Mouse (Mus musculus): ENCODE data around the gene Pxdn.

Pxdn gene

DNA sequence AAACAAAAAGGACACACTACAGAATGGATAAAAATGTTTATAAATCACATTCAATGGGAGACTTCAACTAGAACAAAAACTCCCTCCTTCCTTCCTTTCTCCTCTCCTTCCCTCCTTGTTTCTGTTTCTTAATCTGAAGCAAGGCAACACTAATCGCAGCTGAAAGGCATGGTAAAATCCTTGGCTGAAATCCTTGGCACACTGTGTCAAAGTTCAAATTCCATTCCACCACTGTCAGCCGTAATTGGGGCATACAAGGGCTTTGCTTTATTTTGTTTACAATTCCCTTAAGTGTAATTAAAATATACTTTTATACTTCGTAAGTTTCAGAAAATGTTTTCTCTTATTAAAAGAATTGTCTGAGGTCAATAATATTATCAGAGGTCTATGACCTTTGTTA lies 86.1 kb downstream of the Pxdn start:
- no peak for DNase-seq (ENCODE audit: low spot score in 2 of 2)

DNA sequence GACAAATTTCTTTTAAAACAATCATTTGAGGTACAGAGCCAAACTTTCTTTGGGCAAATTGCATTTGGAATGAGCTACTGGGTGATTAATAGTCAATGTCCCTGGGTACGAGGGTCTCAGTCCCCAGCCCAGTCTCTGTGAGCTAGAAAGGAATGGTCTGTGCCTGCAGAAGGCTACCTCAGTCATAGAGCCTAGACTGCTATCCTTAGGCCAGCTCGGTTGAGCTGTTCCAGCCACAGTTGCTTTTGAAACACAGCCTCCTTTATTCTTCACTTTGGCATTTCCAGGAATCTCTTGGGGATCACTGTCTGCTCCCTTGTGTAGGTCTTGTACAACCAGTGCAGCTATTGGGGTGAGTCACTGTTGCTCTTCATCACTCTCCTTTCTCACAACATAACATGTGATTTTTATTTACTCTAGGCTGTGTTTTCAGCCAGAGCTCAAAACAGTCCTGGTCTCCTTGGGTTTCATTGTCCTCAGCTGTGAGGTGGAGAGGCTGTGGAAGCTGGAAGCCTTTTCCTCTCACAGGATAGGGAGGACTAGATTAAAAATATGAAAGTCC lies 86.9 kb downstream of the Pxdn start:
- DNase-seq (ENCODE audit: low spot score in 2 of 2) = no peak

DNA sequence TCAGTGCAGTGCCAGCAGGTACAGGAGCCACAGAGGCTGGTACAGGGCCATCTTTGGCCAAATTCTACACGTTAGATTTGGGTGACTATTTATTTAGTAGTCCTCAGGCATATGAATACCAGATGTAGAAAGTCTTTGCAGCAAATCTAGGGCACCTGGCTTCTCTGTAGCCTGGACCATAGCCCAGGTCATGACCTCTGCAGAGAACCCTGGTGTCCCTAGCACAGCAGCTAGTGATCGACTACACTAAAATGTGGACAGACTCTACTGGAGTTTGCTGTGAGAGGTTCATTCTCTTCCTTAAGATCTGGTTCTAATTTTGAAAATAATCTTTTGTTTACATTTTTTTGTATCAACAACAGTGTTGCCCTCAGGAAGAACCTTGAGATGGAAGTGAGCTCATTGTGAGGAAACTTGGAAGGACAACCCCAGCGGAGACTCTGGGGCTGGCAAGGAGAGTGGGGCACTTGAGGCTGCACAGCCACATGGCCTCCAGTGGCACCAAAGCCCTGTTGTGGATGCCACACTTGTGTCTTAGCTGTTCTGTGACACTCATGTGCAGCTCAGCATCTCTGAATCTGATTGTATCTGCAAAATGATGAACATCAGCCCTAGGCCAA lies 90.4 kb downstream of the Pxdn start:
- no peak for DNase-seq (ENCODE audit: low spot score in 2 of 2)

DNA sequence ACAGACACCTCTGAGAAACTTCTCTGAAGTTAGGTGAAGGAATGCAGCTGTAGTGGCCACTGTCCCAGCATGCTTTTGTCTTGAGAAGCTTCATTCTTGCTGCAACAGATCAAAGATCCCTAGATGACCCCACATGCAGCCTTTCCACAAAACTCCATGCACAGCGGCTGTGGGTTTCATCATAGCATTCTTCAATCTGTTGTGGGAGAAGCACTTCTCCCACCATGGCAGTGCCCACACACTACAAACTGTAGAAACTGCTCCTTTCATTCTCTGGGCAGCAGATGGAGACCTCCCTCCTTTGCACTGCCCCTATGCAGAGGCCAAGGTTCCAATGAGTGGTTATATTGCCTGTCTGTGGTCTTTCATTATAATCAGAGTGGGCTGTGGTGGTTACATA lies 91.7 kb downstream of the Pxdn start:
- no peak for DNase-seq (ENCODE audit: low spot score in 2 of 2)

DNA sequence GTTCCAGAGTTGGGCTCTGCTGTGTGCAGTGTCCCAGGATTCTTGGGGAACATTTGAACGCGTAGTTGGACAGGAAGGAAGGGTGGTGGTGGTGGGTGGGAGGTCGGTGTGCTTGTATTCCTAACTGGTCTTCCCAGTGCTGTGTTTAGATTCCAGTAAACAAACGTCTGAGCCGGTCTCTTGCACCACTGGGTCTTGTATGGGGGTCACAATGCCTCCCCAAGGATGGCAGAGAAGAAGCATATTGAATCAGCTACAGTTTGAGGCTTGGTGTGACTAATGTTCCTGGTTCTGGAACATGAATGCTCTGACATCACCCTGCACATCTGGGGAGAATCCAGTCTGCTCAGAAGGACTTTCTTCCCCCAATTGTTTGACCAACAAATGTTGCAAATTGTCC lies 93.2 kb downstream of the Pxdn start:
- no peak for DNase-seq (ENCODE audit: low spot score in 2 of 2)

DNA sequence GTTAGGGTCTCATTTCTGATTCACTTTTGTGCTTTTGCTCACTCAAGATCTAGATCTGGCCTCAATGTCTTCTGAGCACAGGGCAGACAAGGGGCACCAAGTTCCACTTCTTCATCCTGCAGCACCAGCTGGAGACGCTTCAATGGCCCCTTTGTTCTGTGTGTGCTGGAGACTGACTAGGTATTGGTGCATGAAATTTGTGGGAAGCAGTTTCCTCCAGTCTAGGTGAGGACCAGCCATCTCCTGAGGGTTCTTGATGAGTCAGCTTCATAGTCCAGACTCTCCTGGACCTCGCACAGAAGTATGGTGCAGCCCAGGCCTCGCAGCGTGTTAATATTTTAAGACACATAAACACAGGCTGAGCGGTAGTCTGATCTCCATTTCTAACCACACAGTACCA lies 97.3 kb downstream of the Pxdn start:
- DNase-seq (ENCODE audit: low spot score in 2 of 2) = no peak

DNA sequence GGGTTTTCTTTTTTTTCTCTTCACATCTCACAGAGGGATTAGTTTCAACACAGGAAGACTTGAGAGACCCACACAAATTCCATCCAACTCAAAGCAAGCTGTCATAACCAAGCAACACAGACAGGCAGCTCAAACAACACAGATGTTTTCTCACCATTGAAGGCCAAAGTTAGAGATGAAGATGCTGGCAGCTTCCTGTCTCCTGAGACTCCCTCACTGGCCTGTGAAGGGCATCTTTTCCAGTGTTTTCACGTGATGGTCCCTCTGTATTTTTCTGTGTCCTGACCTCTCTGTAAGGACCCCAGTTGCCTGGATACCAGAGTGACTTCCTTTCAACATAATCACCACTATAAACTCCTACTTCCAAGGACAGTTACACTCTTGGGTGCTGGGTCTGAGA lies 98.0 kb downstream of the Pxdn start:
- DNase-seq (ENCODE audit: low spot score in 2 of 2) = no peak

DNA sequence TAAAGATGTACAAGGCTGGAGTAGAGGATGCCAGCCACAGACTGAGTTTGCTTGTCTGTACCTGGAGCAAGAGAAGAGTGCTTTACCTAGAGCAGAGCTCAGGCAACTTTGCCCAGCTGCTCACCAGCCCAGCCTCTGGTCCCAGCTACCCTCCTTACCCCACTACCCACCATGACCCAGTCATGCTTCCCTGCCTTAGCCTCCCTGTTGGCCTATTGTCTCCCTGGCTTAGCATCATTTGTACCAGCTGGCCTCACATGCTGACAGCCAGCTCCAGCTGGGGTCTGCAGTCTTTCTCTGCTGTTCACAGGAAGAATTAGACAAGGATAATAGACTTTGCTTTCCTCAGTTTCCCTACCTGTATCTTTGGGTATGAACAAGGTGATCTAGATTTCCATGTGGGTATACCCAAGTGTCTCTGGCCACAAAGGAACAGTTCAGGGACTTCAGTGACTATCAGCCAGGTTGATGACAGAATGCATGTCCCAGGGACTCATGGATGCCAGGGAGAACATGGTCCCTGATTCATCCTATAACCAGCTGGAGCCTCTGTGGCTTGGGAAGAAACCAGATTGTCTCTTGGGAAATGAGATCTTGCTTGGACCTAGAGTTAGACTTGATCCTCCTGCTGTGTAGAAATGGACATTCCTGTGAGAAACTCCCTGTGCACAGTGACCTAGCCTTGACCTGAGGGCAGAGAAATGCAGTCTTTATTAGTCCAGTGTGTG lies 98.6 kb downstream of the Pxdn start:
- DNase-seq (ENCODE audit: low spot score in 2 of 2) = no peak

DNA sequence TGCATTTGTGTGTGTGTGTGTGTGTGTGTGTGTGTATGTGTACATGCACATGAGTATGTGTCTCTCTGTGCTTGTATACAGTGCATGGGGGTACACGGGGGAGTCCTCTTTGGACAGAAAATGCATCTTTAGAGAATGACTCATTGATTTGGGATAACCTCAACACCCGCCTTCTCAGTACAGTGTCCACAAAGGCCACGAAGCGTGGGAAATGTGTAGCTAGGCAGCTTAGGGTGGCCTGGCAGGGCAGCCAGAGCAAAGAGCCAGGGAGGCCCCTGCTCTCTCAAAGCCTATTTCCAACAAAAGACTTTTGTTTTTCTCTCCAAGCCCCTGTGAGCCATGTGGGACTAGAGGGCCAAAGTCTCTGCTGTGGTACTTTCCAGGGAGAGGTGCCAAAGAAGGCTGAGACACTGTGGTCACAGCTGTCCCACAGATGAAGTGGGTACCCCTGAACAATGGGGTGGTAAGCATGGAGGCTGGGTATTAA lies 99.2 kb downstream of the Pxdn start:
- no peak for DNase-seq (ENCODE audit: low spot score in 2 of 2)

DNA sequence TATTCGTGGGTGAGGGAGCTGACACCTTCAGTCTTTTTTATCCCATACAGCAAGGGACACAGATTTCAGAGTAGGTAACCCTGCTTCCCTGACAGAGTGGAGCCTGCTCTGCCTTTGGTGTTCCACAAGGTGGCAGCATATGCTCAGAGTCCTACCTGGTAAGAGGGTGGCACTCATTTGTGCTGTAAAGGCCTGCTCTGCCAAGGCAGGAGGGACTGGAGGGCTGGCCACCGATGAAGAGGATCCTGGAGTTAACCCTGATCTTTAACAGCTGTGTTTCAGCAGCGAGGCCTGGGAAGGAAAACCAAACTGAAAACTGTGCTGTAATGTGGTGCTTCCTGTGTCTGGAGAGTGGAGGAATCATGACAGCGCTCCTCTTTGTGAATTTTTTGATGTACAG lies 102.2 kb downstream of the Pxdn start:
- no peak for DNase-seq (ENCODE audit: low spot score in 2 of 2)

DNA sequence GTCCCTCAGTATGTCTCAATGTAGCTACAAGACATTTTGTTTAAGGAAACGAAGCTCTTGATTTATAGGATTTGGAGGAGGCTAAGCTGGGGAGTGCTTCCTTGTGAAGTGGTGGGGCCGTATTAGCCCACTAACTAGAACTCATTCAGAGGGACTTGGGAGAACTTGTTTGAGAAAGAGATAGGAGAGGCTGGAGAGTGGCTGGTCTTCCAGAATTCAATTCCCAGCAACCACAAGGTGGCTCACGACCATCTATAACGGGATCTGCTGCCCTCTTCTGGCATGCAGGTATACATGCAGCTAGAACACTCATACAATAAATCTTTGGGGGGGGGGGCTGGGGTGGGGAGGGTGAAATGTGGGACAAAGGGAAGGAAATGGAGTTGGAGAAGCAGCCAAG lies 102.7 kb downstream of the Pxdn start:
- no peak for DNase-seq (ENCODE audit: low spot score in 2 of 2)

DNA sequence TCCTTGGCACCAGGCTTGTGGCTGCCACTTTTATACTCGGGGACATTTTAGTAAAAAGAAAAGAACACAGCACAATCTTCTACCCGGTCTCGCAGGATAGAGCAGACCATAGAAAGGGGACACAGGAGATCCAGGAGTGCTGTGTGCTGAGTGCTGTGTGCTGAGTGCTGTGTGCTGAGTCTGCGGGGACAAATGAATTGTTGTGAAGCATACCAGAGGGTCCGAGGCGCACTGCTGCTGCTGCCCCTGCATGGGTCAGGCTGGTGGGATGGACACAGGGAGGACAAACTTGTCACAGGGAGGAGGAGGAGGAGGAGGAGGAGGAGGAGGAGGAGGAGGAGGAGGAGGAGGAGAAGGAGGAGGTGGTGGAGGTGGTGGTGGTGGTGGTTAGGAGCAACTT lies 111.4 kb downstream of the Pxdn start:
- no peak for DNase-seq (ENCODE audit: low spot score in 2 of 2)

DNA sequence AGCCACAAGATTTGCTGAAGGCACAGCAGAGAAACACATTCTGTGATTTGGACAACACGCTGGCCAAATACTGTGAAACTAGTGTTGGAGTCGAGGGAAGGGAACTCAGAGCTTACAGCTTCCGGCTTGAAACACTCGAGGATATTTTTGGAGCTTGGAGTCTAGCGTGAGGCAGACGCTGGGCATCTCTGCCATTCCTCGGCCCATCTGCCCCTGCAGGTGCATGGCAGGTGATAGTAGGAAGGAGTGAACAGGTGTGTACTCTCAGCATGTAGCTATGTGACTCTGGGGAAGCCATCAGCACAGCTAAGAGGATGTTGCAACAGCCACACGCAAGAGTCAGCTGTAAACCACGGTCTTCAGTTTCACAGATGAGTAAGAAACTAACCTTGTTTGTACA lies 112.4 kb downstream of the Pxdn start:
- no peak for DNase-seq (ENCODE audit: low spot score in 2 of 2)

DNA sequence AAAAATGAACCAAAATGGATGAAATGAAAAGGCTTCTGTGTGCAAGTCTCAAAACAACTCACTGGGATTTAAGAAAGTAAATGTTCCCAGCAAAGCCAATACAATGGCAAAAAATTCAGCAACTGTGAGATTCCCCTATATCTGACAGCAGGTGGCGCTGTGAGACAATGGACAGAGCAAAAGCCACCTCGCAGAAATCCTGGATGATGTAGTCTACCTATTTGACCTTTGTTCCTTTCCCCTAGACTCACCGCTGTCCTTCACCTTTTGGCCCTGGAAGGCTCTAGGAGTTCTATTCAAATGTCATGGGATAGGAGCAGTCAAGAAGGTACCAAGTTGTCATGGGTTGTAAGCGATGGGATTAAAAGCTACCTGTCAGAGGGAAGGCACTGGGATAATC lies 112.8 kb downstream of the Pxdn start:
- DNase-seq (ENCODE audit: low spot score in 2 of 2) = peak in 1 of 2 experiments; percentile 6

DNA sequence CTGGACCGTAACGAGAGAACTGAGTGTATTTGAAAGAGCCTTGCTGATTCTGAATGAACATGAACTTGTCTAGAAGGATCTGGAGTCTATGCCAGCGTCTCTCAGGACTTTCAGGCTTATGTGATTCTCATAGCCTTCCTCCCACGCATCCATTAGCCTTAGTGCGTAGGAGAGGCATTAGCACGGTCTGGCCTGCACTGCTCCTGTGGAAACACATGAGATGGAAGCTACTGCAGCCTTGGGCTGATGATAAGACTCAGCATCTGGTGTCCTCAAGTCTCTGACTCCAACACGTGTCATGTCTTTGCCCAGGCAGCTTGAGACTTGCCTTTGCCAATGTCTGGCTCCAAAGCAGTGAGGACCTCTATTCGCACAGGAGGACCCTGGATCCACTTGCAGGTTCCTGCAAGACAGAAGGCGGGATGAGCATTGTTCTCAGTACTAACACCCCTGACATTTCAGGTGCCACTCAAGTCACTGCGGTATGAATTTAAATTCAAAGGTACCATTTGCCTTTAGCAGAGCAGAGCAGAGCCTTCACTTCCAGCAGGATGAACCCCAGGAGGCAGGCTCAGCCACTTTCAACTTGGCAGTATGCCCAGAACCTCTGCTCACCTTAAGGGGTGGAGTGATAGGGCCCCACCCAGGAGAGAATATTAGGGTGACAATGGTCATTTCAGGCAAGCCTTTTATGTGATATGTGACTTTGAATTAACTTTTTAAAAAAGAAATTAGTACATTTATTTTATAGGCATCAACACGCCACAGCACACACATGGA lies 117.5 kb downstream of the Pxdn start:
- DNase-seq (ENCODE audit: low spot score in 2 of 2) = no peak

DNA sequence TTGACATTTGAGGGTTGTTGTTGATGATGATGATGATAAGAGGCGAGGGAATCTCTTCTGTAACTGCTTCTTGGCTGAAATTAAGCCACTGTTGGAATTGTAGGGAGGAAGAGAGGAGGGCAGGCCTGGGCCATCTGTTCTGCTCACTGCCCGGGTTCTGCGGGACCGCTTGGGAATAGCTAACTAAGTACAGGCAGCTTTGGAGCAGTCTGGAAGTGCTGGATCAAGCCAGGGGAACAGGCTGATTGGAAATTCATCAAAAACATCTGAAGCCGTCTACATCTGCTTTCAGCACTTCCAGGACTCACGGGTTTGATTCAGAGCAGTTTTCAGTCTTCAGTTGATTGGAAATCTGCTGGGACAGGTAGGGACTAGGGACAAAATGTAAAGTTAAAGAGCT lies 120.6 kb downstream of the Pxdn start:
- DNase-seq (ENCODE audit: low spot score in 2 of 2) = no peak

DNA sequence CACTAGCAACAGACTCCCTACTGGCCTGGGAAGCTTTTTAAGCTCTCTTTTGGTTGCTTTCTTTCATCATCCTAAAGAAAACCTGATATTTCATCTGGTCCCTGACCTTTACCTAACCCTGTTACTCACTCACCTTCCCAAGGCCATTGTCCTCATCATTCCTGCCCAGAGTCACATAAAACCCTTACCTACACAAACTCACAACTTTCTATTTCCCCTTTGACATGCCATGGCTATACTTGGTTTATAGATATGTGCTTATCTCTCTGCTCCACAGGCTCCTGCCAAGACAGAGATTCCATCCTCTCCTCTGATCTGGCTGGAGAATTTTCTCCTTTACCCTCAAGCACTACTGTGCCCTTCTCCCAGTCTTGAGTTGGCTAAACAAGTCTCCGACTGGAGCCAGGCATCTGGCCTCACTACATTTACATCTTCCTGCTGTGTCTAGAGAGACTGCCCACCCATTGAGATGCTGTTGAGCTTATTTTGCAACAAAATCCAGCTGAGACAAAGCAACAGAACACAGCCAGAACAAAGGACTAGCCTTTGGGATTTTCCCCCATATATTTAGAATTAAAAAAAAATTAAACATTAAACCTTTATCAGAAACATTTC lies 124.2 kb downstream of the Pxdn start:
- no peak for DNase-seq (ENCODE audit: low spot score in 2 of 2)

DNA sequence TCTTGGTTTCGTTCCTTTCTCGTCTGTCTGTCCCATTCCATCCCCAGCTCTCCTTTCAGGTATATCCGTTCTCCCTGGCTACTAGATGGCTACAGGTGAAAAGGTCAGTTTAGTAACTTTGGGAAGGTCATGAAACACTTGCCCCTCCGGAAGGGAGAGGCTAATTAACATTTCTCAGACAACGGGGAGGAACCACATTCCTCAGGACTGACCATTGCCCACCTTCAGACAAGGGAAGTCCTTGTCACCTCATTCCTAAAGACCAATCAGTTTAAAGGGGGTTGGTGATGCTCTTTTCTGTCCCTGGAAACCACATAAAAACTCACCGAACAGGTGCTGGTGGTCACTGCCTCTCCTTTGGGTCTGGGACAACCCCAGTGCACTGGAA lies 124.7 kb downstream of the Pxdn start:
- no peak for DNase-seq (ENCODE audit: low spot score in 2 of 2)
